Mouse (Mus musculus) liver, postnatal 0 days (tissue): Measurements from ENCODE around the gene L3hypdh.

Source experiments
- CTCF ChIP-seq: sonication (generic); IDR thresholded peaks from 2 replicates; pipeline ENCODE4 v1.5.1; 2016; ENCODE audit warnings: antibody characterized with exemption, low read depth
- EP300 ChIP-seq: IDR thresholded peaks from 2 replicates; pipeline ENCODE4 v1.6.1; 2016; ENCODE audit warnings: antibody characterized with exemption, low read depth, mild to moderate bottlenecking

GRCm38 (mm10) chr12:72052571-72052970, 32.7 kb downstream of the L3hypdh start:
- TF ChIP-seq EP300: no peak
- no peak for TF ChIP-seq CTCF
